Mouse (Mus musculus) T-helper 2 cell (primary cell): Measurements from ENCODE around the gene Phgdh.

Source experiments
- in situ Hi-C: fragments of 300-600 bp; cut with MboI, MseI; formaldehyde crosslinking; loops from one replicate; pipeline ENCODE4 v1.15.1; 2025; ENCODE audit warnings: high pct_unique_total_duplicates

Phgdh gene

DNA sequence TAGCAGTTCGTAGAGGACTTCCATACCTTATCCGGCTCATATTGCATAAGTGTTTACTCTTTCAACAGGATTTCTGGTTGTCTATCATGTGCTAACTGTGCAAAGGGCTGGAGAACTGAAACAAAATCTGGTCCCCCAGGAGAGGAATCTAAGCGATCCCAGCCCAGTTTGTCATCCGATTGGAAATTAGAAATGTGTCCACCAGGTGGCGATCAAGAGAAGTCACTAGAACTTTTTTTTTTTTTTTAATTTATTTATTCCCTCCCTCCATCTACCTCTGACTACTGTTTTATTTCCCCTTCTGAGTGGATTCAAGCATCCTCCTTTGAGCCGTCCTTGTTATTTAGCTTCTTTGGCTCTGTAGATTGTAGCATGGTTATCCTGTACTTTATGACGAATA lies 14.1 kb upstream of the Phgdh start:
- in situ Hi-C loops: loop anchor here (5.0 to 25.0 kb wide), 2 partner anchors 88 to 208 kb away; no protein-coding TSS in a partner anchor

- in situ Hi-C loops: no loop called here
These were observed 8.9 kb upstream of the Phgdh start for GRCm38 (mm10) chr3:98348705-98349104.

DNA sequence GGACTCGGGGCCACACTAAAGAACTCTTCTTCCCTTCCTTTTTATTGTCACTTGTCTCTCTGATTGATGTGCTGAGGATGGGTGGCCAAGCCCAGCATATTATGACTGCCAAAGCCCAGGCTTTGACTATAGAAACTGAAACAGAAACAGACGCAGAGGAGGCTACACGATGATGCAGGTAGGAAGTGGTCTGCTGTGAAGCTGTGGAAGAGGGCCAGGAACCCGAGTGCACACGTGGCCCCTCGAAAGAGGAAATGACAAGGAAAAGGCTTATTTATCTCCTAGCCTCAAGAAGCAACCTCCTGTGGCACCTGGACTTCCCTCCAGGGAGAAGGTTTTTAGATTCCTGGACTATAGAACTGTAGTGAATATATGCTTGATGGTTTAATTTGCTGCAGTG lies 8.3 kb upstream of the Phgdh start:
- in situ Hi-C loops: no loop called here

- in situ Hi-C loops: no loop called here
These were observed 3.4 kb upstream of the Phgdh start for GRCm38 (mm10) chr3:98343235-98343634.

DNA sequence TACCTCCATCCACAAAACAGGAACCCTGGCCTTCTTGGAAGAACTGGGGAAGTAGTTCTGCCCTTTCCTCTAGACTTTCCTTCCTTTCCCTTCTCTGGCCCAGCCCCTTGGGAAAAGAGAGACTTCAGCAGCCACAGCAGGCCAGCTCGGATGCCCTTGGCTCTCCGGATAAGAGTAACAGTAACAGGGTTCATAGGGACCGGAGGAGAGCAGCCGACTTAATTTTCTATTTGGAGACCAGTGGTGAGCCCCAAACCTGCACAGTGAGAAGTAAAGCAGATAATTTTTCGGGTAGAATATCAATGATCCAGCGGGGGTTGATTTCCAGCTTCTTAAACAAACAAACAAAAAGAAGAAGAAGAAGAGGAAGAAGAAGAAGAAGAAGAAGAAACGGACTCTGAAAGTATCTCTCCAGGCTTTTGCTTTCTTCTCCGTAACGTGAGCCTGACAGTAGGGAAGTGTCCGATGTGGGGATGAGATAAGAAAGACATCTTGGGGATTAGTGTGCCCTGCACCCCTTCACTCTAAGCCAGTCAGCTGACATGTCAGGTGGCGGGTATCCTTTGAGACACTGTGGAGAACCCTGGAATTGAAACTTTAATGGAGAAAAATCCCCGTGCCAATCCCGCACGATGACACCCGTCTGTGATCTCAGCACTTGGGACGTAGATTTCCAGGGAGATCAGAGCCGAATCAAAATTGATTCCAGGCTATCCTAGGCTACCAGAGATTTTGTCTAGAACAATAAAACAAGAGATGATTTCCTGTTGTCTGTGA lies 1.2 kb upstream of the Phgdh start:
- in situ Hi-C loops: no loop called here

DNA sequence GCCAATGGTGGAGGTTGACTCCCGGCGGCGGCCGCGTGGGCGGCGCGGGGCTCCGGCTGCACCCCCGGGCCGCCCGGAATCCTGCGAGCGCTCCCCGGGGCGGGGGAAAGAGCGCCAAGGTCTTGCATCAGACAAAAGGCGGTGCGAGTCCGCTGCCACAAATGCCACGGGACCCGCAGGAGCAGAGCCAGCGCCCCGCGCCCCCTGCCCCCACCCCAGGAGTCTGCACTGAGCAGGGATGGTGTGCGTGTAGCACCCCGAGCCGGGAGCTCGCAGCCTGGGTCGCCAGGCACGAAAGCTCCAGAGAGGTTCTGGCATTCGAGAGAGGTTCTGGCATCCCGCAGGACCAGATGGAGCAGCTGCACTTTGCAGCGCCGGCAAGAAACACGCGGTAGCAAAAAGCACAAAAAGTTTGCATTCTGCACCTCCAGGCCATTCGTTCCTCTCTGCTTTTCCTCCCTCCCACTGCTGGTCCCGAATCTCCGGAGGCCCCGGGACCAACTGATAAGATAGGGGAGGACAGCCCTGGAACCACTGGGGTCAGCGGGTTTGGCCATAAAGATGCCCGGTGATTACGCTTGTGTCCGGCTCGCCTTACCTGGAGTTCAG lies 589 bp downstream of the Phgdh start:
- in situ Hi-C loops: loop anchor here (10.0 kb wide), 1 partner anchor 414 kb away; no protein-coding TSS in a partner anchor

DNA sequence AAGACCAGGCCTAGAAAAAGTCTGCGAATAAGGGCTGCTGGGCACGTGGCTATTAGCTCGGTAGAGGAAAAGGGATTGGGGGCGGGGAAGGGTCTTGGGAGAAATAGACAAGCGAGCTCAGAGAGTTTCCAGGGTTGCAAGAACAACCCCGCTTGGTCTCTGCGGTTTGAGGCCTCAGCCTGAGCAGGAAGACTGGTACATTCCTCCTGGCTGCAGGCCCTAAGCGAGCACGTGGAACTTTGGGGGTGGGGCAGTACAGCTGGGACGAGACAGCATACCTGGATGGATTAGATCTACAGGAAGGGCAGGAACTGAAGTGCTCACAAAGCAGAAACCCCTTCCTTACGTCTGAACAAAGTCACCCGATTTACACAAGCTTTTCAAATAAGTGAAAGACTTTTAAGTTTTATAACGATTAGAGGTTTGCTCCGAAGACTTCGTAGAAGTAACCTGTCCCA lies 1.2 kb downstream of the Phgdh start:
- in situ Hi-C loops: loop anchor here (10.0 kb wide), 1 partner anchor 414 kb away; no protein-coding TSS in a partner anchor

DNA sequence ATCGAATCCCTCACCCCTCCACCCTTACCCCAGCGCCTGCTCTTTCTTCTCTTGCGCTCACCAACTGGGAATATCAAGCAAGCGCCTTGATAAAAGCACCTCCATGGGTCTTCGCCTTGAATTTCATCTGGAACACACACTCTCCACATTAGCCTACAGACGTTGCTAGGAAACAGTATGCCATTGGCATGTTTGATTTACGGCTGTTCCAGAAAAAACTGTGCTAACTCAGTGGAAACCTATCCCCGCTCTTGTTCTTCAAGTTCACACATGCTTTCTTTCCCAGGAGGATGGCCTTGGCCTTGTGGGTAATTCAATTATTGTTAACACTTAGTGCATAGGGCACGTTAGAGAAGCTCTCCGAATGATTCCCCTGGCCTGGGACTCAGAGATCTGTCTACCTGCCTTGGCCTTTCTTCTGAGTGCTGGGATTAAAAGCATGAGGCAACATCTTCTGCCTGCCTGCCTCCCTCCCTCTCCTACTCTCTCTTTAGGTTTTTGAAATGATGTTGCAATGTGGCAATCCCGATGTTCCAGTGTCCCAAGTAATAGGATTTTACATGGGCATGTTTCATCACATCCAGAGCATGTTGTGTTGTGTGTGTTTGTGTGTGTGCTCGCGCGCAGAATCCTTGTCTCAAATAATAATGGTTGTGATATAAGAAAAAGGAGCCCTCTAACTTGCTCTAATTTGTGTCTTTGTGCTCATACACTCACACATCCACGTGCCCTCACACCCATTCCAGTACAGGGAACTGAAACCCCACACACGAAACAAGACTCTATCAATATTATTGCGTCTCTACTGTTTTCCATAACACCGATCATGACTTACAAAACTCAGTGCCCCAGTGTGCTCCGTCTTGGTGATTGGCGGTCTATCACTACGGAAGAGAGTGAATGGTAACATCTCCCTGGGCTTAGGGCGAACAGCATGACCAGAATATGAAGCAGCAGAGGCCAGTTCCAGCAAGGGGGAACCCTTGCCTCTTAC lies 2.8 kb downstream of the Phgdh start:
- in situ Hi-C loops: loop anchor here (10.0 kb wide), 1 partner anchor 412 kb away; no protein-coding TSS in a partner anchor

- in situ Hi-C loops: loop anchor here (10.0 kb wide), 1 partner anchor 411 kb away; no protein-coding TSS in a partner anchor
These were observed 3.9 kb downstream of the Phgdh start for GRCm38 (mm10) chr3:98335886-98336285.

DNA sequence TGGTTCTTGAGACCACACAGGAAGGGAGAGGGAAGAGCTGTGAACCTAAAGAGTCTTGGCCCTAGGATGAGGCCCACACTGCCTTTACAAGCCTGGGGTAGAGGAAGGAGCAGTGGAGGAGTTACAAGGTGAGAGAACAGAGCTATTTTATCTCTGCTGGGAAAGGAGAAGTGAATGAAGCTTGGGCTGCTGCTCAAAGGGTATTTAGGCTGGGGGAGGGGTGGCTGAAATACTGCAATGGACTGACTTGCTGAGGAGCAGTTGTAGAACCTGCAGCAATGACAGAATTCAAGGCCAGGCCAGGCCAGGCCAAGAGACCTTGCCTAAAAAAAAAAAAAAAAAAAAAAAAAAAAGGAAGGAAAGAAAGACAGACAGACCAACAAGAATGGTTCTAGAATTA lies 4.5 kb downstream of the Phgdh start:
- in situ Hi-C loops: loop anchor here (10.0 kb wide), 1 partner anchor 411 kb away; no protein-coding TSS in a partner anchor

GRCm38 (mm10) chr3:98334010-98334409 lies 5.8 kb downstream of the Phgdh start:
- in situ Hi-C loops: loop anchor here (10.0 kb wide), 1 partner anchor 409 kb away; no protein-coding TSS in a partner anchor

DNA sequence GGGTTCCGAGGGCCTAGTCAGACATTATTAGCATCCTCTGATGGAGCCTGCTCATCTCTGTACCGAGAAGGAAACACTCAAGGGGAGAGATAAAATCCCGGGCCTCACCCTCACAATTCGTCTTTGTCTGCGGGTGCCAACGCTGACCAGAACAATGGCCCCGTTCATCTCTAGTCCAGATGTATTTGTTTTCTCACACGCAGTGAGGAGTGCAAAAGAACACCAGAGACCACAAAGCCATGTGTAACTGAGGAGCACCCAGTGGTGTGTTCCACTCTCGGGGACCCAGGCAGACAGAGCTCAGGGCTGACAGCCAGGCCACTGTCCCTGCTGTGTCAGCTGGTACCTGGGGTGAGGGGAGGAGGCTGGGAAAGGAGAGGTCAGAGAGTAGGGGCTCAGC lies 15.6 kb downstream of the Phgdh start:
- in situ Hi-C loops: no loop called here

GRCm38 (mm10) chr3:98322209-98322608 lies 17.6 kb downstream of the Phgdh start:
- in situ Hi-C loops: no loop called here

- in situ Hi-C loops: loop anchor here (10.0 kb wide), 1 partner anchor 1836 kb away; no protein-coding TSS in a partner anchor
These were observed 20.6 kb downstream of the Phgdh start for GRCm38 (mm10) chr3:98319190-98319589.

DNA sequence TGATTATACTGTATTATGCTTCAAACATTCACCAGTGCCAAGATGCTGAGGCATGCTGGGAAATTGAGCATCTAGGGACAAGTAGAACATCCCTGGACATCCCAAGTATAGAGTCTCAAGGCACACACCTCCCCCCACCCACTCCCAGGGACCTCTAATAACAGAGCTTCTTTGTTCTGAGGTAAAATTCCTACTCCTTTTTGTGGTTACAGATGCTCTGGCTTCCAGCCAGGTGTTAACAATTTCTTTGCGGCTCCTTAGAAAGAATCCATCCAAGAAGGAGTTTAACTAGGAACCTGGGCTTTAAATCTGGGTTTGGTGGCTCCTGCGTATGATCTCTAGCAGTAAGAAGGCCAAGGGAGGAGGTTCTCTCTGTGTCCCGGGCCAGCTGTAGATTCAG lies 22.6 kb downstream of the Phgdh start:
- in situ Hi-C loops: loop anchor here (10.0 kb wide), 1 partner anchor 1838 kb away; no protein-coding TSS in a partner anchor

- in situ Hi-C loops: loop anchor here (10.0 kb wide), 1 partner anchor 1840 kb away; no protein-coding TSS in a partner anchor
These were observed 24.6 kb downstream of the Phgdh start for GRCm38 (mm10) chr3:98315181-98315580.

- in situ Hi-C loops: loop anchor here (5.0 to 10.0 kb wide), 2 partner anchors 131 to 1841 kb away; no protein-coding TSS in a partner anchor
These were observed 26.3 kb downstream of the Phgdh start for GRCm38 (mm10) chr3:98313294-98314155.

GRCm38 (mm10) chr3:98312867-98313266 lies 26.9 kb downstream of the Phgdh start:
- in situ Hi-C loops: loop anchor here (5.0 to 10.0 kb wide), 2 partner anchors 131 to 1842 kb away; no protein-coding TSS in a partner anchor

GRCm38 (mm10) chr3:98310456-98310855 lies 29.3 kb downstream of the Phgdh start:
- in situ Hi-C loops: loop anchor here (5.0 to 10.0 kb wide), 2 partner anchors 128 to 1844 kb away; no protein-coding TSS in a partner anchor

GRCm38 (mm10) chr3:98308606-98309005 lies 31.2 kb downstream of the Phgdh start:
- in situ Hi-C loops: no loop called here
